Mouse (Mus musculus): ENCODE data around the gene Kansl1. TPM values are rescaled to one million over a fixed set of nuclear protein-coding genes. Genes with fewer than 3 reads are reported as not detected.
A peak's percentile ranks its signal among the peaks of the same experiment; 100 is the strongest.
"Not testable (repeated sequence)": the region's sequence is repeated elsewhere in the genome, so short reads cannot be mapped to it uniquely, and the experiment has no call there.

The Kansl1 gene
- 10 to 100 TPM; 64.8 to 71.7 TPM for total RNA-seq (2021)
- long read RNA-seq, experiment 1, full-length matches to known transcripts, result 1 of 29 reads
- long read RNA-seq, experiment 1, partial matches to known transcripts, result 10 of 29 reads
- long read RNA-seq, experiment 1, other reads (novel, unspliced or antisense), result 18 of 29 reads
- long read RNA-seq, experiment 2, full-length matches to known transcripts, result 1 of 19 reads
- long read RNA-seq, experiment 2, partial matches to known transcripts, result 8 of 19 reads
- long read RNA-seq, experiment 2, other reads (novel, unspliced or antisense), result 10 of 19 reads

DNA sequence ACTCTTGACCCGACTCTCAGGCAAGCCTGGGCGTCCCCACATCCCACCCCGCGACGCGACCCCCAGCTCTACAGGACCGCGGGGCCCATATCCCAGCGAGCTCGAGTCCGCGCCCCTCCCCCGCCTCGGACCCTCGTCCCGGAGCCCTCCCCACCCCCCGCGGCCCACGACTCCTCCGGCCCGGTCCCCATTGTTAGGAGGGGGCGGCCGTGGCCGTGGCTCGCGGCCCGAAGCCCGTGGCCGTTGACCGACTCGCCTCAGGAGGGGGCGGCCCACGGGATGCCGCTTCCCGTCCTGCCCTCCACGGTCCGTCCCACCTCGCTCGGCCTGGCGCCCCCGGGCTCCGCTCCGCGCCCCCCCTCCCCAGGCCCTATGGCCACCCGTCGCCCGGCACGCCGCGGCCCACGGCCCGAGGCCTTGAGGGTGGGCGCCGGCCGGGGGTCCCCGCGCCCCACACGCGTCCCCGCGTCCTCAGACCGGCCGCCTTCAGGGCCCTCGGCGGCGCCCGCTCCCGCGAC lies at the start of gene Kansl1:
Kansl1 (minus strand) TSS at position 111 of the 518 bp plus-strand sequence.
- no peak for DNase-seq (ENCODE audit: low spot score in 2 of 2)
- intact Hi-C loops (cut with DNase I), result no loop called here

DNA sequence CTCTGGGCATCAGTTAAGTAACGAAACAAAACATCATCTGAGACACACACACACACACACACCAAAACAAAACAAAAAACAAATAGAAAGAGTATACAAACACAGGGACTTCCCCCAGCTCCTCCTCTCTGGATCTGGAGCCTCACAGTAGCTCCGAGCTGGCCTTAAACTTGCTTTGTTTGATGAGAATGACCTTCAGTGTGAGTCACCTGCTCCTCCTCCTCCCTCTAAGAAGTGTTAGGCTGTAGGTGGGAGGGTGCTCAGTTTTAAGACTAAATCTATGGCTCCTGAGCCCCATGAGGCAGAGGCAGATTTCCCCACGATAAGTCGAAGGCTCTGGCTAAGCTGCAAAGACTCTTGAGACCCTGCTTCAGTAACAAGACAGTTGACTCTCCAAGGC lies 43.8 kb upstream of the Kansl1 start:
- intact Hi-C loops (cut with DNase I), result no loop called here
- no peak for DNase-seq (ENCODE audit: low spot score in 2 of 2)

DNA sequence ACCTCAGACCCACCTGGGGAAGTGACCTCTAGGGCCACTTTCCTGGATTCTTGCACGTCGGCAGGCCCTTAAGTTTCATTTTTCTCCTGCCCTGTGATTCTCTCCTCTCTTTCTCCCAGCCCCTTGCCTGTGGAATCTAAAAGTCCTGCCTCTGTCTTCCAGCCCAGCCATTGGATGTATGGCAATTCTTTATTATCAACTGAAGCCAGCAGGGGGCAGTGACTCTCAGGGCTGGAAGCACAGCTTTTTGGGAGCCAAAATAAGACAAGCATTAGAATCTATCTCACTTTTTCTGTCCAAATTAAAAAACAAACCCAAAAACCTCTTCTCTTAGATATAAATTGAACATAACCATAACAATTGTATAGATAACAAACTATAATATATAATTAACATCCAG lies 41.9 kb upstream of the Kansl1 start:
- DNase-seq (ENCODE audit: low spot score in 2 of 2), result peak; percentile 18 to 37
- intact Hi-C loops (cut with DNase I), result no loop called here

DNA sequence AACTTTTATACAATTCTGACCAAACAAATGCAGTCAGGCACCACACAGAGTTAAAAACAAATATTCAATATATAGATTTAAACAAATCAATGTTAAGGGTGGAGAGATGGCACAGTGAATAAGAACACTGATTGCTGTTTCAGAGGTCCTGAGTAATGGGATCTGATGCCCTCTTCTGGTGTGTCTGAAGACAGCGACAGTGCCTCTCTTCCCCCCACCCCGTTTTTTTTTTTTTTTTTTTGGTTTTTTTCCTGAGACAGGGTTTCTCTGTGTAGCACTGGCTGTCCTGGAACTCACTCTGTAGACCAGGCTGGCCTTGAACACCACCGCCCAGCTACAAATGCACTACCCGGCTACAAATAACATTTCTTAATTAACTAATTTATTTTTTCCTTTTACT lies 39.8 kb upstream of the Kansl1 start:
- no peak for DNase-seq (ENCODE audit: low spot score in 2 of 2)
- intact Hi-C loops (cut with DNase I), result no loop called here

DNA sequence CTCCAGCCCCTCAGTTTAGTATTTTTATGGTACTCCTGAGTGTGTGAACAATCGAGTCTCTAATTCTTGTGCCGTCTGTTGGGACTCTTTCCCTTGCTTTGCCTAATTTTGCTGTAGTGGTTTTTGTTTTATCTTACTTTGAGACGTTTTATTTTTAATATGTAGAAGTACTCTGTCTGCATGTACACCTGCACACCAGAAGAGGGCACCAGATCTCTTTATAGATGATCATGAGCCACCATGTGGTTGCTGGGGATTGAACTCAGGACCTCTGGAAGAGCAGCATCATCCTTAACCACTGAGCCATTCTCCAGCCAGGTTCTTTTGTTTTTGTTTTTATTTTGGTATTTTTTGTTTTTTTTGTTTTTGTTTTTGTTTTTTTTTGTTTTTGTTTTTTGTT lies 19.6 kb upstream of the Kansl1 start:
- DNase-seq (ENCODE audit: low spot score in 2 of 2), result no peak
- intact Hi-C loops (cut with DNase I), result no loop called here

DNA sequence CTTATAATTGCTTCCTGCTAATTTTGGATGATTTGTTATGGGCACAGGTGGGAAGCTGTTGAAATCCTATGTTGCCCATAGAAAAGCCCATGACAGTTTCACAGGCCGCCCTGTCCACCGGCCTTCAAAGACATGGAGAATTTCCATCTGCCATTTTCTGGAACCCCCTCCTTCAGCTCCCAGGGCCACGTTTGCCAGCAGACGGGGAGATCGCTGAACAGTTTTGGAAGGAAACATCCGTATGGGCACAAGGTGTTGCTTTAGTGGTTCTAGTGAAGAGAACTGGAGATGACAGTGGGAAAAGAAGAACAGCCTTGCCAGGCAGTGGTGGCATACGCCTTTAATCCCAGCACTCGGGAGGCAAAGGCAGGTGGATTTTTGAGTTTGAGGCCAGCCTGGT lies 13.3 kb upstream of the Kansl1 start:
- DNase-seq (ENCODE audit: low spot score in 2 of 2), result no peak
- intact Hi-C loops (cut with DNase I), result no loop called here

DNA sequence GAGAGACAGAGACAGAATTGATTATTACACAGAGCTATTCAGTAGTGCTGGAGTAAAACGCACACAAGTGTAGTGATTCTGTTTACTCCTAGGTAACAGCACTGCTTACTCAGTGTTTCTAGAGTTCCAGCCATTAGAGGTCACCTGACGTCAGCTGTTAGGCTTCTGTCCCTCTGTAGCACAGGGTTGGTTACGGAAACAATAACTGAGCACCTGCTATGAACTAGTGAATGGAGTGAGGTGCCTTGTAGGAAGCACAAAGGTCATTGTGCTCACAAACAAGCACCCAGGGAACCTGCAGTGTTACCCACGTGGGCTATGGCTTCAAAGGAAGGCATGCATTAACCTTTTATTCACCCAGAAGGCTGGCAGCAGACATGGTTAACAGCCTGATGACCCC lies 10.8 kb upstream of the Kansl1 start:
- intact Hi-C loops (cut with DNase I), result no loop called here
- DNase-seq (ENCODE audit: low spot score in 2 of 2), result no peak

DNA sequence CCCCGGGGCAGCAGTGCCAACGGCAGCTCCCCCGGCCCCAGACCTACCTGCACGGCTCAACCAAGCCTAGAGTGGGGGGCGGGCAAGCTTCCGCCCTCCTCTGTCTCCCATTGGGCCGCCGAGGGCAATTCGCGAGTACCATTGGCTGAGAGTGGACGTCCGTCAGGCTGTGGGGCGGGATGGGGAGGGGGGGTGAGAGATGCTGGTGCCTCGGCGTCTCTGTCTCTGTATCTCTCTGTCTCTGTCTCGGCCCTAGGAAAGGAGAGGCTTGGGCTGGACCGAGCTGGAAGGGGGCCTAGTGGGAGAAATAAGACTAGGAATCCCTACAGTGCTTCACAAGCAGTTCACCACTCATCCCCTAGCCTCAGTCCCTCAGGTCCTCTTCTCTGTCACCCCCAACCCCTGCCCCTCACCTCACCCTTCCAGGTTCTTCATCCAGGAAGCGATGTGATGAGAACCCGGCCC lies 742 bp upstream of the Kansl1 start:
- peak; percentile 91 to 92 for DNase-seq (ENCODE audit: low spot score in 2 of 2)
- intact Hi-C loops (cut with DNase I), result no loop called here

DNA sequence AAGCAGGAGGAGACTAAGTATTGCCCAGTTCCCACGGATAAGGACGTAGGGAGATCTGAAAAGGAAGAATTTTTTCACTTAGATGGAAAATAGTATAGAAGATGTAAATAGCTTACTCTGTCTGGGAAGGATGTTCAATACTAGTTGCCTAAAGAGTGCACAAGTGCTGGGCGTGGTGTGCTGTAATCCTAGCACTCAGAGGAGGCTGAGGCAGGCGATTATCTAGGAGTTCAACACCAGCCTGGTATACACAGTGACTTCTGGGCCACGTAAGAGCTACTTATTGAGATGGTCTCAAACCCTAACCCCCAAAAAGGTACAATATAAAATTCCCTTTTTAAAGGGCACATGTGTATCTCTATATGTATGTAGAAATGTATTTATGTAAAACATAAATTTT lies 963 bp downstream of the Kansl1 start:
- intact Hi-C loops (cut with DNase I), result no loop called here

DNA sequence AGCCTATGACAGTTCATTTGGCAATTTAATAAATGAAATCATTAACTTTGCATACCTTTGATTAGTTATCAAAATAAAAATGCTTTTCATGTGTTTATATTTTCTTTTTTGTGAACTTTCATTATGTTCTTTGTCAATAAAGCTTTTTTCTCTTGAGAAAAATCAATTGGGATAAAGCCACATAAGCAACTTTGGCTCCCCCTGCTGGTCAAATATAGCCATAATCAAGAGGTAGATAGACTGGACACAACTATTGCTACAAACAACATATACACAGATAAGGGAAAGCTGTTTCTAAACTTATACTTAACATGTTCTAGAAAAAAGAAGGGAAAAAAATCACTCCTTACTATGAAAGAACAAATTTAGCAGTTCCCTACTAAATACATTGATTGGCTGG lies 7.1 kb downstream of the Kansl1 start:
- peak; percentile 75 to 79 for DNase-seq (ENCODE audit: low spot score in 2 of 2)
- intact Hi-C loops (cut with DNase I), result loop anchor here (5.0 kb wide), 2 partner anchors 114 to 144 kb away; no protein-coding TSS in a partner anchor

More for the DNA sequence above, 963 bp downstream of the Kansl1 start:
- DNase-seq (ENCODE audit: low spot score in 2 of 2), result no peak

DNA sequence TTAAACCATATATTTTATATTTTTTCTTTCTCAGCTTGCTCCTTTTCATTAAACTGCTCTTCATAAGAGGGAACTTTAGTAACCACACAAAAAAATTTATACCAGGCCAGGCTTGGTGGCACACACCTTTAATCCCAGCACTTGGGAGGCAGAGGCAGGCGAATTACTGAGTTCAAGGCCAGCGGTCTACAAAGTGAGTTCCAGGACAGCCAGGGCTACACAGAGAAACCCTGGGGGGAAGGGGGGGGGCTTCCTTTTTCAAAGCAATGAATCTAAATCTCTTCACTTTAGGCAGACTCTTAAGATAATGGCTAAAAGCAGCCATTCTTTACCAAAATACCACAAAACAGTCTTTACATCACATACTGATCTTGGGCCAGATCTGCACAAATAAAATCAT lies 9.0 kb downstream of the Kansl1 start:
- intact Hi-C loops (cut with DNase I), result loop anchor here (5.0 kb wide), 2 partner anchors 112 to 142 kb away; no protein-coding TSS in a partner anchor
- DNase-seq (ENCODE audit: low spot score in 2 of 2), result no peak

DNA sequence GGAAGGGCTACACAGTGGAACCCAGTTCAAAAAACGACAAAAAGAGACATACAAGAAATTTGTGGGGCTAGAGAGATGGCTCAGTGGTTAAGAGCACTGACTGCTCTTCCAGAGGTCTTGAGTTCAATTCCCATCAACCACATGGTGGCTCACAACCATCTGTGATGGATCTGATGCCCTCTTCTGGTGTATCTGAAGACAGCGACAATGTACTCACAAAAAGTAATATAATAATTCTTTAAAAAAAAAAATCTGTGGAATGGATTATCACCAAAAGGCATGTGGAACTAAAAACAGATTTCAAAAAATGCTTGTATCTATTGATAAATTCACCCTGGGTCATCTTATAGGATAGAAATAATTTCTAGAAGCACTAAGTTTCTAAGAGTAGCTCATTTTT lies 10.2 kb downstream of the Kansl1 start:
- no peak for DNase-seq (ENCODE audit: low spot score in 2 of 2)

DNA sequence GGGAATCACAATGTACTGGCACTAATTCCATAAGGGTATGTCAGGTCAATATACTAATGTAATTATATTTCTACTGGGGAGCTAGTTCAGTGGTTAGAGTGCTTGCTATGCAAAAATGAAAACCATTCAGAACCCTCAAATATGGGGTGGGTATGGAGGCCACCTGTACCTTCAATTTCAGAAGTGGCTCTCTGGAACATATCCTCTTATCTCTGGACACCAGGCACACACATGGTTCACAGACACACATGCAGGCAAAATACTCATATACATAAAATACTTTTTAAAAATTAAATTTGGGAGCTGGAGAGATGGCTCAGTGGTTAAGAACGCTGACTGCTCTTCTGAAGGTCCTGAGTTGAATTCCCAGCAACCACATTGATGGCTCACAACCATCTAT lies 16.0 kb downstream of the Kansl1 start:
- intact Hi-C loops (cut with DNase I), result no loop called here
- DNase-seq (ENCODE audit: low spot score in 2 of 2), result no peak

More for the DNA sequence above, 10.2 kb downstream of the Kansl1 start:
- intact Hi-C loops (cut with DNase I), result no loop called here

DNA sequence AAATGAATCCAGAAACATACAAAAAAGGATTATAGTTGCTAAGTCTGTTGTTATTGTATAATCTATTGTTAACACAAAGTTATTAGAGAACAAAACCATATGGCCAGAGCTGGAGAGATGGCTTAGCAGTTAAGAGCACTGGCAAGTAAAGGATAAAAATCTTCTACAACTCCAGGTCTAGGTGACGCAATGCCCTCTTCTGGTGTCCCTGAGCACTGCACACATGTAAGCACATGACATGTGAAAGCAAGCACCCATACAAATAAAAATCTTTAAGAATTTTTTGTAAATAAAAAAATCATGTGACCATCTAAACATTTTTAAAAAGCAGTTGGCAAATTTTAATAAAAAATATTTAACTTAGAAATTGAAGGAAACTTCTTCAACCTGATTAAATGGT lies 17.4 kb downstream of the Kansl1 start:
- no peak for DNase-seq (ENCODE audit: low spot score in 2 of 2)
- intact Hi-C loops (cut with DNase I), result no loop called here

DNA sequence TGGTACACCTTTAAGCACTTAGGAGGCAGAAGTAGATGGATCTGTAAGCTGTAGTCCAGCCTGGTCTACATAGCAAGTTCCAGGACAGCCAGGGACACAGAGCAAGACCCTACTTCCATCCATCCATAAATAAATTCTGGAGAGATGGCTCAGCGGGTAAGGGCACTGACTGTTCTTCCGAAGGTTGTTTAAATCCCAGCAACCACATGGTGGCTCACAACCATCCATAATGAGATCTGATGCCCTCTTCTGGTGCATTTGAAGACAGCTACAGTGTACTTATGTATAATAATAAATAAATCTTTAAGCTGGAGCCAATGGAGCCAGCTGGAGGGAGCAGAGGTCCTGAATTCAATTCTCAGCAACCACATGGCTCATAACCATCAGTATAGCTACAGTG lies 20.2 kb downstream of the Kansl1 start:
- not testable (repeated sequence) for DNase-seq (ENCODE audit: low spot score in 2 of 2)
- intact Hi-C loops (cut with DNase I), result loop anchor here (10.0 kb wide), 1 partner anchor 214 kb away; the partner anchor contains the start of gene Mapt

DNA sequence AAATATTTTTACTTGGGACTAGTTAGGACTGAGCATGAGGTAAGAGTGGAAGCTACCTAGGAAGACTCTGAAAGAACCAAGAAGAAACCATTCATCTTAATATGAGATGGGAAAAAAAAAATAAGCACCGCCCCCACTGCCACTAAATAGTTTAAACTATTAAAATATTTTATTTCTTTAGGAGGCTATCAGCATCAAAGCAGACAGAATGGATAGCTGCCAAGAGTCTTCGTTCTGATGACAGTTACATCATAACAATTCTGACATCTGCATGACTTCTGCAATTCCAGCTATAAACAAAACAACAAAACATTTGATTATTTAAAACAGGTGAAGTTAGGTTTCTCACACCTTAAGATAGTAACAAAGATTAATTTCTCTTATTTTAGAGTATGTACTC lies 23.1 kb downstream of the Kansl1 start:
- DNase-seq (ENCODE audit: low spot score in 2 of 2), result no peak
- intact Hi-C loops (cut with DNase I), result loop anchor here (10.0 kb wide), 1 partner anchor 211 kb away; the partner anchor contains the start of gene Mapt

DNA sequence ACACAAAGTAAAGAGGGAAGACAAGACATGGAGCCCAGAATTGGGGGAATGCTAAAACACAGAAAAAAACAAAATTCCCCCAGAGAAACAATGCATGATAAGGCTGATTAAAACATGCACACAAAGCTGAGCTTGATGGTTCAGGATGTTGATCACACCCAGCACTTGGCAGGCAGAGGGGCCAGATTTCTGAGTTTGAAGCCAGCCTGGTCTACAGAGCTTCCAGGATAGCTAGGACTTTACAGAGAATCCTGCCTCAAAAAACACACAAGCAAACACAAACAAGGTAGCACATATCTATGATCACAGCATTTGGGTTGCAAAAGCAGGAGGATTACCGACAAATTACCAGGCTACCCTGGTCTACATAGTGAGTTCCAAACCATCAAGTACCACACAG lies 23.6 kb downstream of the Kansl1 start:
- no peak for DNase-seq (ENCODE audit: low spot score in 2 of 2)
- intact Hi-C loops (cut with DNase I), result loop anchor here (10.0 kb wide), 1 partner anchor 210 kb away; the partner anchor contains the start of gene Mapt

DNA sequence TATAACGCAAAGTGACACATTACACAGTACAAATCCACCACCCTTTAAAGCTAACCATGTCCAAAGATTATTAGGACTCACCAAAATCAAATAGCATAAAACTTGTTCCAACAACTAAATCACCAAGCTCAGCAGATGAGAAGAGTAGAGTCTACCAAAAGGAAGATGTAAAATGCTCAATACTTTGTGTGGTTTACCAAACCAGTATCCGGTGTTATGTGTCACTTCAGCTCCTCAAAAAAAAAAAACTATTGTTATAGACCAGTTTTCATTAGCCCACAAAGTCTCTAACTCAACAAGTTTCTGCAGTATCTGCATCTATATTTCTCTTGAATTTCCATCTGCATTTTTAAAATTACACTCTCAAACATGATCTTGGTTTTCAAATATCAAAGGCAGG lies 25.3 kb downstream of the Kansl1 start:
- intact Hi-C loops (cut with DNase I), result loop anchor here (2.0 to 10.0 kb wide), 3 partner anchors 97 to 209 kb away; partner anchors contain the start of gene Mapt
- DNase-seq (ENCODE audit: low spot score in 2 of 2), result no peak

DNA sequence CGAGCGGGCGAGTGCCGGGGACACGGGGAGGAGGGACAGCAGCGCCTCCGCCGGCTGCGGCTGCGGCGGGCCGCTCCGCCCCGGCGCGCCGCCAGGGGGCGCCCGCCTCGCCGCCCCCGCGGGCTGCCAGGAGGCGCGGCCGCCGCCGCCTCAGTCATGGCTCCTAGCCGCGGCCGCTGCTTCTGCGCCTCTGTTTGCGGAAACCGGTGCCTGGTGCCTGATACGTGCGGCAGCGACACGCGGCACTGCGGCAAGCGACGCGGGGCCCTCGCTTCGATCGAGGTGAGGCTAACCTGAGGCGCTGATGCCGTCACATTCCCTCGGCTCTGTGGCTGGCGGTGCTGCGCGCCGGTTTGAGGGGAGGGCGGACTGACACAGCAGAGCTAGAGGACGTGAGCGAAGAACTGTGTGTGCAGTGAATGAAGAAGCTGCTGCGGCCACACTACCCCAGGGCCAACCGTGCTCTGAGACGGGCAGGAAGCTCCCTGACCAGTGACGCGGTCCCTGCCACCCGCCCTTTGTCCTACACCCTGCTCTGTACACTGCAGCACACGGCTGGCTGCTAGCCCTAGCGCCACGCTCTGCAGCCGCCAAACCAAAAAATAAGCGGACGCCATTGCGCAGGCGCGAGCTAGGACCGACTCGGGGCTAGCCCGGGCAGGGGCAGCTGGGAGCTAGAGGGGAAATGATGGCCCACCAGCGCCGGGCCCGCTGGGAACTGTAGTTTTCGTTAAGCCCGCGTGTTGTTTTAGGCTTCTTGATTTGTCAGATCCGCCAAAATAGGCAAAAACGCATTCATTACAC lies 26.1 kb downstream of the Kansl1 start:
- intact Hi-C loops (cut with DNase I), result loop anchor here (2.0 to 10.0 kb wide), 3 partner anchors 96 to 208 kb away; partner anchors contain the start of gene Mapt
- peak; percentile 86 to 92 for DNase-seq (ENCODE audit: low spot score in 2 of 2)

Data from left cerebral cortex, postnatal 14 days (tissue).